Mouse (Mus musculus) kidney, adult 2 months (tissue): ENCODE measurements at regions not wholly inside any gene's neighbourhood (a gene's known extent, or its start where the extent isn't known, plus 50 kb on each side); places are given as distances from the start of the nearest gene placed in this dataset.

Experiments used
- CTCF ChIP-seq: fragments of 200-500 bp; conservative IDR thresholded peaks from 2 replicates; pipeline ENCODE4 v1.5.1; 2011; ENCODE audit warnings: low read depth, mild to moderate bottlenecking, control low read depth, low read length, moderate library complexity, mixed read lengths; ENCODE audit not compliant: insufficient read depth, insufficient read length
- POLR2A ChIP-seq: fragments of 200-500 bp; IDR thresholded peaks from one replicate; pipeline ENCODE4 v1.6.1; 2011; ENCODE audit warnings: low read depth, low read length, control low read depth

DNA sequence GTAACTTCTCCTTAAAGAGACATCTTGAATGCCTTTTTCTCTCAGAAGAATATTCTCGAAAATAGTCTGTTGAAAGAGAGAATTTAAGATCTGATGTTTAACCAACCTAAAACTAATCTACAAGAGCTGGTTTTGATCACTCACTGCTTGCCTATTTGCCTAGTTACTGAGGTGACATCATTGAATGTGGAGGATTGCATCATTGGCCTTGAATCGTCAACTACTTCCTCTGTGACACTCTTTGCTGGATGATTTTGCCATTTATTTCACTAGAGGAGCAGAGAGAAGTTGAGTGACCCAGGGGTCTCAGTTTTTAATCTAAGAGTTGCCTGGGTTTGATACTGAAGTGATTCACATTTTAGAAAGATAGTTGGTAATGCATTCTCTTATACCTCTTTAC, 174.6 kb downstream of the Csl start:
- TF ChIP-seq CTCF (no peak), POLR2A (no peak)
